ENCODE assay signal across 9 mouse cellular contexts in the genomic region with DNA sequence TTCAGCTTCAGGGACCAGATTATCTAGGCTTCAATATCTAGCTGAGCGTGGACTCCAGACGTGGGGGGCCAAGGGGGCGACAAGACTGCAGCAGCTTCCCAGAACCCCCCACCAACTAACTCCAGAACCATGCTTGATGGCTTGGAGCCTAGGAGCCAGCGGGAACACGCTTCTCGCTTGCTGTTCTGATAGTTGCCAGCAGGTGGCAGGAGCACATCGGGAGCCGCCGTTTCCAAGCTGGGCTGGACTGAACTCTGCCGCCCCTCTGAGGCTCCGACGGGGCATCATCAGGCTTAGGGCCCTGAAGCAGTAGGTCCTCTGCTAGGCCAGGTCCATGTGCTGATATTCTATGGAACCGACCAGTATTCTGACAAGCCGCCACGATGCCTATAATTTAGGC. TPM values are rescaled to one million over a fixed set of nuclear protein-coding genes. Genes with fewer than 3 reads are reported as not detected.
DNase-seq lines count a peak whose midpoint lies in the region; ATAC-seq and TF ChIP-seq lines count a peak whose summit lies in the region.
"Had no signal": no experiment of that assay in that cellular context is flagged by ENCODE, and none has a peak within 500 bp of the region (broad histone marks: within the 10 kb centered on the region; RNA-seq: fewer than 3 reads in every experiment).

No protein-coding gene starts in this region.

- H3K9ac ChIP-seq in embryonic facial prominence, embryonic 15.5 days: no peak overlapping the region
- no peak overlapping the region for H3K9ac ChIP-seq in heart, embryonic 12.5 days
- no peak overlapping the region for H3K9ac ChIP-seq in kidney, embryonic 15.5 days
- H3K9ac ChIP-seq in liver, embryonic 12.5 days: no peak overlapping the region
- no peak overlapping the region for H3K9ac ChIP-seq in stomach, embryonic 14.5 days (replicated peaks; ENCODE audit: low read depth, low read length)

- TF ChIP-seq POLR2A in bone marrow, adult 2 months (IDR thresholded peaks at IDR 0.05; ENCODE audit: borderline replicate concordance, control insufficient read depth, low read depth, low read length): no peak

- H3K27me3 ChIP-seq in embryonic facial prominence, embryonic 15.5 days: no peaks in the 10 kb centered on the region
- H3K27me3 ChIP-seq in heart, embryonic 12.5 days (replicated peaks): peaks cover 15% of the 10 kb centered on the region
- no peaks in the 10 kb centered on the region for H3K27me3 ChIP-seq in kidney, embryonic 15.5 days
- H3K27me3 ChIP-seq in liver, embryonic 12.5 days (replicated peaks): no peaks in the 10 kb centered on the region
- H3K27me3 ChIP-seq in stomach, embryonic 14.5 days (ENCODE audit: control insufficient read depth, insufficient read depth, low read length): no peaks in the 10 kb centered on the region

- 5% methylated on average over 15 of the region's 15 CpGs for WGBS in bone marrow, adult 2 months
- 5% methylated on average over 15 of the region's 15 CpGs for WGBS in embryonic facial prominence, embryonic 15.5 days
- 5% methylated on average over 15 of the region's 15 CpGs for WGBS in heart, embryonic 12.5 days
- 4% methylated on average over 15 of the region's 15 CpGs for WGBS in kidney, embryonic 15.5 days
- 4% methylated on average over 15 of the region's 15 CpGs for whole genome bisulfite sequencing in liver, embryonic 12.5 days (ENCODE audit: insufficient replicate concordance)
- 4% methylated on average over 15 of the region's 15 CpGs for WGBS in stomach, embryonic 14.5 days

- TF ChIP-seq CTCF in bone marrow, adult 2 months (IDR thresholded peaks at IDR 0.05; ENCODE audit: control insufficient read depth, insufficient read depth, low read length): peak; percentile 98

- peak; percentile 13; the same call in 1 of the 2 replicates for ATAC-seq in embryonic facial prominence, embryonic 15.5 days (ENCODE audit: insufficient number of reproducible peaks, low FRiP score, low TSS enrichment, low read depth)
- ATAC-seq in heart, embryonic 12.5 days (ENCODE audit: insufficient number of reproducible peaks, low FRiP score): 0 out of 2 replicates have a peak, but pooled peaks have one; percentile 19
- ATAC-seq in kidney, embryonic 15.5 days (replicated peaks; ENCODE audit: low FRiP score): peak; percentile 61
- ATAC-seq in liver, embryonic 12.5 days: peak; percentile 40
- peak; percentile 43; the same call in 1 of the 2 replicates for ATAC-seq in stomach, embryonic 14.5 days (ENCODE audit: insufficient number of reproducible peaks, insufficient read depth, low FRiP score, low read depth)

- peak; percentile 78 for DNase-seq in CD4-positive helper T cell, adult 2 months (ENCODE audit: low read depth, low spot score)
- DNase-seq in neural tube, embryonic 10.5 days (ENCODE audit: extremely low spot score, low spot score): peak; percentile 88

- no peak overlapping the region for H3K4me3 ChIP-seq in bone marrow, adult 2 months (replicated peaks; ENCODE audit: control insufficient read depth, low read depth, low read length)
- H3K4me3 ChIP-seq in embryonic facial prominence, embryonic 15.5 days (replicated peaks): no peak overlapping the region
- no peak overlapping the region for H3K4me3 ChIP-seq in heart, embryonic 12.5 days
- no peak overlapping the region for H3K4me3 ChIP-seq in kidney, embryonic 15.5 days (replicated peaks)
- H3K4me3 ChIP-seq in liver, embryonic 12.5 days: no peak overlapping the region
- H3K4me3 ChIP-seq in stomach, embryonic 14.5 days (ENCODE audit: low read depth, low read length): no peak overlapping the region
- H3K4me3 ChIP-seq: erythroblast, embryonic 14.5 days had no signal

- H3K27ac ChIP-seq in bone marrow, adult 2 months (ENCODE audit: control insufficient read depth, insufficient read depth, low read depth, low read length, poor library complexity): no peak overlapping the region
- no peak overlapping the region for H3K27ac ChIP-seq in embryonic facial prominence, embryonic 15.5 days (replicated peaks)
- no peak overlapping the region for H3K27ac ChIP-seq in heart, embryonic 12.5 days (ENCODE audit: poor library complexity, severe bottlenecking)
- no peak overlapping the region for H3K27ac ChIP-seq in kidney, embryonic 15.5 days
- no peak overlapping the region for H3K27ac ChIP-seq in liver, embryonic 12.5 days
- no peak overlapping the region for H3K27ac ChIP-seq in stomach, embryonic 14.5 days (ENCODE audit: low read length)

- no peaks in the 10 kb centered on the region for H3K9me3 ChIP-seq in embryonic facial prominence, embryonic 15.5 days (replicated peaks)
- peaks cover 2% of the 10 kb centered on the region for H3K9me3 ChIP-seq in heart, embryonic 12.5 days (replicated peaks)
- no peaks in the 10 kb centered on the region for H3K9me3 ChIP-seq in kidney, embryonic 15.5 days (replicated peaks)
- no peaks in the 10 kb centered on the region for H3K9me3 ChIP-seq in liver, embryonic 12.5 days (replicated peaks)
- no peaks in the 10 kb centered on the region for H3K9me3 ChIP-seq in stomach, embryonic 14.5 days (ENCODE audit: control insufficient read depth, low read depth, low read length)

- no peak overlapping the region; the same call in 1 of the 2 replicates for H3K4me2 ChIP-seq in embryonic facial prominence, embryonic 15.5 days (replicated peaks)
- peak overlapping the region; percentile 5; the same call in 1 of the 2 replicates for H3K4me2 ChIP-seq in heart, embryonic 12.5 days
- H3K4me2 ChIP-seq in kidney, embryonic 15.5 days: no peak overlapping the region
- no peak overlapping the region for H3K4me2 ChIP-seq in liver, embryonic 12.5 days
- H3K4me2 ChIP-seq in stomach, embryonic 14.5 days (replicated peaks; ENCODE audit: low read depth, low read length): no peak overlapping the region

- H3K4me1 ChIP-seq in bone marrow, adult 2 months (ENCODE audit: control insufficient read depth, insufficient read depth, low read length): peaks cover 17% of the 10 kb centered on the region
- H3K4me1 ChIP-seq in embryonic facial prominence, embryonic 15.5 days: 0 out of 2 replicates have a peak, but pooled peaks cover 14% of the 10 kb centered on the region
- peaks cover 28% of the 10 kb centered on the region for H3K4me1 ChIP-seq in heart, embryonic 12.5 days (replicated peaks)
- peaks cover 12% of the 10 kb centered on the region for H3K4me1 ChIP-seq in kidney, embryonic 15.5 days
- peaks cover 26% of the 10 kb centered on the region for H3K4me1 ChIP-seq in liver, embryonic 12.5 days
- peaks cover 10% of the 10 kb centered on the region; the same call in 1 of the 2 replicates for H3K4me1 ChIP-seq in stomach, embryonic 14.5 days (ENCODE audit: control insufficient read depth, insufficient read depth, low read length)

- no peaks in the 10 kb centered on the region for H3K36me3 ChIP-seq in embryonic facial prominence, embryonic 15.5 days
- no peaks in the 10 kb centered on the region for H3K36me3 ChIP-seq in heart, embryonic 12.5 days
- H3K36me3 ChIP-seq in kidney, embryonic 15.5 days: no peaks in the 10 kb centered on the region
- 0 out of 2 replicates have a peak, but pooled peaks cover 2% of the 10 kb centered on the region for H3K36me3 ChIP-seq in liver, embryonic 12.5 days
- no peaks in the 10 kb centered on the region for H3K36me3 ChIP-seq in stomach, embryonic 14.5 days (ENCODE audit: control insufficient read depth, insufficient read depth, low read length)

RNA-seq across cellular contexts. Expression of a gene that starts 30.1 kb away (rescaled TPM):
- 43.5 and 60.2 TPM in 2 replicates for polyA plus RNA-seq in bone marrow, adult 2 months (2011; ENCODE audit: insufficient read depth, insufficient read length, low replicate concordance, missing spikeins)
- 148 and 154 TPM in 2 replicates for polyA plus RNA-seq in embryonic facial prominence, embryonic 15.5 days (2015; fragmentation: Nextera tagmentation; extraction: Ambion mirVana)
- polyA plus RNA-seq in heart, embryonic 12.5 days (2016; fragmentation: Nextera tagmentation; extraction: Ambion mirVana): 151 and 158 TPM in 2 replicates
- polyA plus RNA-seq in kidney, embryonic 15.5 days (2015; fragmentation: Nextera tagmentation; extraction: Ambion mirVana): 142 and 157 TPM in 2 replicates
- 162 and 165 TPM in 2 replicates for polyA plus RNA-seq in liver, embryonic 12.5 days (2016; fragmentation: Nextera tagmentation; extraction: Ambion mirVana)
- polyA plus RNA-seq in stomach, embryonic 14.5 days (2014; fragmentation: Nextera tagmentation; extraction: Ambion mirVana): 149 and 151 TPM in 2 replicates

RNA-seq across cellular contexts. Expression of a gene that starts 43.2 kb away (rescaled TPM):
- 12.1 and 26.4 TPM in 2 replicates for polyA plus RNA-seq in bone marrow, adult 2 months (2011; ENCODE audit: insufficient read depth, insufficient read length, low replicate concordance, missing spikeins)
- 2.5 and 2.9 TPM in 2 replicates for polyA plus RNA-seq in embryonic facial prominence, embryonic 15.5 days (2015; fragmentation: Nextera tagmentation; extraction: Ambion mirVana)
- 1.1 and 2.1 TPM in 2 replicates for polyA plus RNA-seq in heart, embryonic 12.5 days (2016; fragmentation: Nextera tagmentation; extraction: Ambion mirVana)
- 2.1 and 2.2 TPM in 2 replicates for polyA plus RNA-seq in kidney, embryonic 15.5 days (2015; fragmentation: Nextera tagmentation; extraction: Ambion mirVana)
- polyA plus RNA-seq in liver, embryonic 12.5 days (2016; fragmentation: Nextera tagmentation; extraction: Ambion mirVana): 6.7 and 7.3 TPM in 2 replicates
- polyA plus RNA-seq in stomach, embryonic 14.5 days (2014; fragmentation: Nextera tagmentation; extraction: Ambion mirVana): 2.2 and 2.3 TPM in 2 replicates
